Mouse (Mus musculus): ENCODE measurements around the gene Rhbdl1.
"Not testable (repeated sequence)": the region's sequence is repeated elsewhere in the genome, so short reads cannot be mapped to it uniquely, and the experiment has no call there.

The Rhbdl1 gene

DNA sequence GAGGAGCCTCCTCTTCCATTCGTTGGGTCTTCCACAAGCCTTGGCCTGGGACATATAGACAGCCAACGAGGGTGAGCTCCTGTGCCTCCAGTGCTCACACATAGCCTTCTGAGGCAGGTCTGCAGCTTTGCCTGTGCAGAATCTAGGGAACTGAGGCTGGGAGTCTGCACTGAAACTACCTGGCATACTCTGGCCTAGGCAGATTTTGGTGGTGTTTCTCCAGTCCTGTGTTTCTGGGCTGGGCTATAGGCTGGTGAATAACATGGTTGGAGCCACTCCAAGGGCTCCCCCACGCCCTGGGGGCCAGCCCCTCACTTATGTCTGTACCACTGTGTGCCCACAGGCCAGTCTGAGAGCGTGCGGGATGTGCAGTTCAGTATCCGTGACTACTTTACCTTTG lies 11.8 kb downstream of the Rhbdl1 start:
- DNase-seq: no peak

GRCm38 (mm10) chr17:25824362-25825142 lies 12.5 kb downstream of the Rhbdl1 start:
- DNase-seq: no peak

DNA sequence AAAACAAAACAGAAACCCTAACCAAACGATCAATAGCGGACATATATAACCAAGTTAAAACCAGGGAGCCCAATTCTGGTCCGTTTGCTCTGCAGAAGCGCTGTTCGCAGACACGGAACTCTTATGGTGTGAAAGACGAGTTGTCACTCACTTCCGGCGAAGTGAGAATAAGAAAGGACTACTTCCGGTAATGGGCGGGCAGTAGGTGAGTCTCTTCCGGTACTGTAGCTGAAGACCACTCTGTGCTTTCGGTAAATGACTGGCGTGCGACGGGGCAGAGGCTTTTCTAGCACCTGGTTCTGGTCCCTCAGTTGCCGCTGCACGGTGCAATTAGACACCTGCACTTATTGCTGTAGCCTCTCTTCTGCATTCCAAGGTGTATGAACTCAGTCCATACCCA lies 13.6 kb downstream of the Rhbdl1 start, which contains the start of gene Wdr24:
Wdr24 (plus strand) TSS at position 176 of the 400 bp plus-strand sequence.
- DNase-seq: peak; percentile 95

DNA sequence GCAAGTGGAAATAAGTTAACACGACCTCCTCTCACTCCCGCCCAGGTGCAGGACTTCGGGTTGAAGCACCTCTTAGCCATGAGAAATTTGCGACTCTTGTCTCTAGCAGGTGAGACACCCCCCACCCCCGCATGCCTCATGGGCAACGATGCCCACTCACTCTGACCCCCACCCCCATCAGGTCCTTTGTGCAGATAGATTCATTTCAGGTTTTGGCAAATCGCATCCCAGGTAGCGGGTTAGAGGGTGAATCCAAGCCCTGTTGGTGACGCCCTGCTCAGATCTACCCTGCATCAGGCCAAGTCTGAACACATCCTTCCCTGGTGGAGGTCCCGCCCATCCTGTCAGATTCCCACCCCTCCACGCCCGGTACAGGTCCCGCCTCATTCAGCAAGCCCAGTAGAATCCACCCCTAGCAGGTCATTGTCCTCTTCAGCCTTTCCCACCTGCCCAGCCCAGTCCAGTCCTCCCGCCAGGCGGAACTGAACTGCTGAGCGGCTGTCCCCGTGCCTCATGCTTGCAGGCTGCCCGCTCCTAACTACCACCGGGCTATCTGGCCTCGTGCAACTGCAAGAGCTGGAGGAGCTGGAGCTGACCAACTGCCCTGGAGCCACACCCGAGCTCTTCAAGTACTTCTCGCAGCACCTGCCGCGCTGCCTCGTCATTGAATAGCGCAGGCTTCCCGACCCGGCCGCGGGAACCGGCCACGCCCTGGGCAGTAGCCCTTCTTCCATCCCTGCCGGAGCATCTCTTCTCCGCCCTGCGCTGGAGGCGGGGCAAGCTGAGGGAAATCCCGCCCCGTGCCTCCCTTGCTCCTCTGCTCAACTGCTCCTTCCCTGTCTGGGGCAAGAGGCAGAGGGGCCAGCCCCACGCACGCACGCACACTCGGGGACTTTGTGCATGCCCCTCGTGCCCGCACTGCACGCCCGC lies 18.0 kb downstream of the Rhbdl1 start:
- DNase-seq: peak; percentile 35

- no peak for DNase-seq
These were observed 19.4 kb downstream of the Rhbdl1 start for GRCm38 (mm10) chr17:25817662-25818061.

- peak; percentile 87 for DNase-seq
These were observed 23.6 kb downstream of the Rhbdl1 start for GRCm38 (mm10) chr17:25813471-25813870.

- no peak for DNase-seq
These were observed 26.2 kb downstream of the Rhbdl1 start for GRCm38 (mm10) chr17:25810890-25811289.

DNA sequence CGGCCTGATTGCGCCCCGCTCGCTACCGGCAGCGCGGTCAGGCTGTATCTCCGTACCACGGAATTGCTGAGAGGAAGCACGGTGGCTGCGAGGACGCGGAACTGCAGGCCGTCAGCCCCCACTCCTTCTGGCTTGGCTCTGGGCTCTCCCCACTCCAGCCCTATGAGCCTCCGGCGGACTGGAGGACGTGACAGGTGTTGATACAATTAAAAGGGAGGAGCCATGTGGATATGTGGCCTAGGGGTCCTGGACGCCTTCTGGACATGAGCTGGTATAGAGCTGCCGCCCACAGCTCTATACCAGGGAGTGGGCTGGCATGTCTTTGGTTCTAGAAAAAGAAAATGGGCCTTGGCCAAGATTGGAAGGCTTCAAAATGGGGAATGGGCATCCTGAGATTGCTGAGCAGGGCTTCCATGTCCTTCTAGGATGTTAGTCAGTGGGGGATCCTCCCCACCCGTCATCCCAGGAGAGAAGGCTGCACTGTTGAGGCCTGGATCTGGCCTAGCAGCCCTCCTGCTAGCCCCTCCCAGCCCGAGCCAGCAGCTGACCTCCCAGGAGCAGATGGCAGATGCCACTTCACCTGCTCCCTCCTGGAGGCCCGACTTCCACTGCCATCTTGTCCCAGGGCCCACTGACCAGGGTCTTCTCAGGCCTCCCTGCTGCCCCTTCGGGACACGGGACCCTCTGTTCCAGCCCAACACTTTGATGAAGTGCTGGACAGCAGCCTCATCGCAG lies 27.3 kb downstream of the Rhbdl1 start:
- peak; percentile 72 for DNase-seq

DNA sequence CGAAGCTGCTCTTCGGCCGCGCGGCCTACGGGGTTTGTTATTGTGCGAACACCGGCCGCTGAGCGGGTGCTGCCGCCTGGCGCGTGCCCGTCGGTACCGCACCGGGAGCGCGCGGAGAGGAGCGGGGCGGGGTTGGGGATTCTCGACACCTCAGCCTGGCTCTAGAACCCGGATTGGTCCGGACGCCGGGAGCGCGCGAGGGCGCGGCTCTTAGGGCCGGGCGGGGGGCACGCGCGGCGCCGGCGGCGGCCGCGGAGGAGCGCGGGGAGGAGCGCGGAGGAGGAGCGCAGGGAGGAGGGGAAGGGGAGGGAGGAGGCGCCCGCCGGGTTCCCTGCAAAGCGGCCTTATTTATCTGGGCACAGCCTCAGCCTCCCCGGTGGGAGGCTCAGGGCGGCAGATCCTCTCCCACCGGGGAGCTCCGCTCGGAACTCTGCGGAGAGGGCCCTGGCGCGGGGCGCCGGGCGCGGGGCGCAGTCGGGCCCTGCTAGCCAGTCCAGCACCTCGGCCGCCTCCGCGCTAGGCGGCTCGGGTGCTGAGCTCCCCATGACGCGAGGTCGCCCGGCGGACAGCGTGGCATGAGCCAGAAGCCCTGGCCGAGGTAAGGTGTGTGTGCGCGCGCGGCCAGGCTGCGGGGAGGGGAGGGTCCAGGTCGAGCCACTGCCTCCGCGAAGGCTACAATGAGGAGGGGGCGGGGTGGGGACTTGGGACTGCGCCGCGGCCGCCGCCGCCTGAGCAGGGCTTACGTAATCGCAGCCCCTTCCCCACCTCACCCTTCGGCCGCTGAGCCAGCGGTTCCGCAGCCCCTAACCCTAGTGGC lies 28.1 kb downstream of the Rhbdl1 start, which contains the start of gene Fbxl16:
Fbxl16 (plus strand) TSS at position 297 of the 817 bp plus-strand sequence.
- DNase-seq: peak; percentile 95

DNA sequence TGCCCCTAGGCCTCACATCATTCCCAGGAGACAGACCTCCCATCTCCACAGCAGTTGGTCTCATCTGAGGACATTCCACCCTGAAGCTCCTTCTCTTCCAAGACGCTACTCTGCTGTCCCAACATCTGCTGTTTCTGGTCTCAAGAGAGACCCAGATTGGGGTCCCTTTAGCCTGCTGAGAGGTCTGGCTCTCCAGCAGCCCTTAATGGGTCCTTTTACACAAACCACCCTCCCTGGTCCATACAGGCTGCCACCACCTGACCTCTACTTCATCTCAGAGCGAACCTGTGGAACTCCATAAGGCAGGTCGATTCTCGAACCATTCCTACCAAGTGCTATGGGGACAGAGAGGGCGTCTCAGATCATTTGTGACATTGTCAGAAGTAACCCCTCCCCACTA lies 29.1 kb downstream of the Rhbdl1 start:
- no peak for DNase-seq

GRCm38 (mm10) chr17:25807452-25807851 lies 29.6 kb downstream of the Rhbdl1 start:
- not testable (repeated sequence) for DNase-seq

- DNase-seq: no peak
These were observed 30.6 kb downstream of the Rhbdl1 start for GRCm38 (mm10) chr17:25806507-25806906.

DNA sequence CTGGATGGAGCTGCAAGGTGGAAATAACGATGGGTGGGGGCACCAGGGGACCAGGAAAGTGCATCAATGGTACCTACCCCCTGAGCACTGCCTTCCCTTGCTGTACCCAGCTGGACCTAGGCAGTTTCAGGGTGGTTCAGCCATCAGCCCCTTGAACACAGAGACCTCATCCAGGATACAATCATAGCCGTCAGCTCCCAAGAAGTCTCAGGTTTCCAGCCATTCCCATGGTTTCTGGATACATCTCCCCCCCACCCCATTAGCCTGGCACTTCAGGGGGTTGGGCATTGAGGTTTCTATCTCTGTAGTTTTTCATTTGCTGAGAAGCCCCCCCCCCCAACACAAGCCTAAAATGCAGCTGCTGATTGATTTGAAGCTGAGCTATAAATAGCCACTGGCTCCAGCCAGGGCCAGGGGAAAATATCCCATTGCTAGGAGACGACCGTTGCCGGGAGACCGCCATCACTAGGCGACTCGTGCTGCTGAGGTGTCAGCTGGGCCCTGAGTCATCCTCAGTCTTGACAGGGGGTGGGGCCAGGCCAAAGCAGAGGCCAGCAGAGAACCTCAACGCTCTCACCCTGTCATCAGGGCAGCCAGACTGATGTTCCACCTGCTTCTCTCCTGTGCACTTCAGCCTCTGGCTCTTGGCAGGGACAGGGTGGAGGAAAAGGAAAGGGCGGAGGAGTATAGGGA lies 34.1 kb downstream of the Rhbdl1 start:
- peak; percentile 96 for DNase-seq

DNA sequence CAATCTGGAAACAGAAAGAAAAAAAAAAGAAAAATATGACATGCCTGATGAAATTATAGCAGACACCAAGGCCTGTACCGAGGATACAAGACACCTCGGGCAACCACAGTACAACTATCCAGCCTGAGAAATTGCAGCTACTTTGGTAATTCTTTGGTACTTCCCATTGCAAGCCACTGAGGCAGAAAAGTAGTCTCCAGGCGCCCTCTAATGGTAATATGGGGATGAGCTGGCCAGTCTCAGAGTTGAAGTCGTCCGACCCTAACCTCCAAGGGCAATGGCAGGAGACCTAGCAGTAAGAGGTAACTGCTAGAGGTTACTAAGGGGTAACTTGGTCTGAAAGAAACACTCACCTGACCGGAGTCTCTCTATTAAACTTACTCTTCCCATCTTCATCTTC lies 36.1 kb downstream of the Rhbdl1 start:
- DNase-seq: peak; percentile 91

GRCm38 (mm10) chr17:25796951-25797369 lies 40.1 kb downstream of the Rhbdl1 start, which contains the start of gene Metrn:
Metrn (minus strand) TSS chr17:25797136.
- peak; percentile 95 for DNase-seq

GRCm38 (mm10) chr17:25796211-25796771 lies 40.8 kb downstream of the Rhbdl1 start:
- no peak for DNase-seq

DNA sequence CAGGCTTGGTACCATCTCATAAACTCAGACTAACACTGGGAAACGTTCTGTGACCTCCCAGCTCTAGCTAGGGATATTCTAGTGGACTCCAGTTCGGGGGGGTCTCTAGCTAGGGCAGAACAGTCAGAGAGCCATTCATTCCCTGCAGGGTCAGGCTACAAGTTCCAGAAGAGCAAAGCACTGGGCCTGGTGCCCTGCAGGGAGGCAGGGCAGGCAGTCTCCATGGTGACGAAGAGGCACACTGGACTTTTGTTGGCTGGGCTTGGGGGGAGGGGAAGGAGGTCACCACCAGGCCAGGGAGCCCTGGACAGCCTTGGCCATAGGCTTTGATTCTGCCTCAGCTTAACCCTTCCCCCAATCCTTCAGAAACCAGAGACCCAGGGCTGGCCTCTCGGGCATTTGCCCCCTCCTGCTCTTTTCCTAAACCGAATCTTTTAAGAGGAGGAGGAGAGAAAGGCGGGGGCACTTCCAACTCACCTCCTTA lies 41.4 kb downstream of the Rhbdl1 start, which contains the start of gene AC134908.4:
AC134908.4 (minus strand) TSS at position 51 of the 484 bp plus-strand sequence.
- DNase-seq: peak; percentile 92

DNA sequence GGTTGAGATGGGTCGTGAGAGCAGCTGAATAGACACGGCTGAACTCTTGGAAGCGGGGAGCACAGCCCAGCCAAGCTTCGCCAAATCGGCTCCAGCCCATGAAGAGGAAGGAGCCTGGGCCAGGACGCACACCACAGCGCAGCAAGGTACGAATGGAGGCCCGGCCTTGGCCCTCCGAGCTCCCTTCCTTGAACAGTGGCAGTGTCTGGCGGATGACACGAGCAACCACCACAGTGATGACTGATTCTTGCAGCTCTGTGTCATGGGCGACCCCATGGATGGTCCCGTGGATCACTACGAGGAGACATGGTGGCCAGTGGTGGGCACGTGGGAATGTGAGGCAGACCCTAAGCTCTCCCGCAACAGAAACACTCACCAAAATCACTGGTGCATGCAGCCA lies 42.1 kb downstream of the Rhbdl1 start:
- no peak for DNase-seq

GRCm38 (mm10) chr17:25794197-25794596 lies 42.9 kb downstream of the Rhbdl1 start:
- DNase-seq: peak; percentile 62

- DNase-seq: peak; percentile 92
These were observed 44.5 kb downstream of the Rhbdl1 start, which contains the start of gene Fam173a for GRCm38 (mm10) chr17:25792615-25793014. Fam173a (minus strand) TSS chr17:25792901.

All from retina, postnatal 1 day (tissue).